Mouse (Mus musculus): ENCODE measurements at regions not wholly inside any gene's neighbourhood (a gene's known extent, or its start where the extent isn't known, plus 50 kb on each side); places are given as distances from the start of the nearest gene placed in this dataset.

DNA sequence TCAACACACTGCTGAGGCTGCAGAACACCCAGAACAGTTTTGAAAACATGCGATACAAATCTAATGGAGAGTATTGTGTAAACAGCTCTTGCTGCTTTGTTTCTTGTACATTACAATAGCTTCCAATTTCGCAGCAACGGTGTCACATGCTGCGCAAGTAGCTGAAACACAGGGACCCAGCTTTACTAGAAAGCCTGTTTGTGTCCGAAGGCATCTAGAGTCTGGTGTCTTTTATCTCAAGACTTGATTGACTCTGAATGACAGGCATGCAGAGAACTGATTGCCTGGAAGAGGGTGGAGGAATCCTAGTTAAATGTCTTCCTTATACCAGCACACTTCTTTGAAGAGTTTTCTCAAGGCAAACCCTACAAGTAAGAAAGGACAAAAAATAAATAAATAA is 66.1 kb upstream of the Fgf10 start:
- DNase-seq: no peak

DNA sequence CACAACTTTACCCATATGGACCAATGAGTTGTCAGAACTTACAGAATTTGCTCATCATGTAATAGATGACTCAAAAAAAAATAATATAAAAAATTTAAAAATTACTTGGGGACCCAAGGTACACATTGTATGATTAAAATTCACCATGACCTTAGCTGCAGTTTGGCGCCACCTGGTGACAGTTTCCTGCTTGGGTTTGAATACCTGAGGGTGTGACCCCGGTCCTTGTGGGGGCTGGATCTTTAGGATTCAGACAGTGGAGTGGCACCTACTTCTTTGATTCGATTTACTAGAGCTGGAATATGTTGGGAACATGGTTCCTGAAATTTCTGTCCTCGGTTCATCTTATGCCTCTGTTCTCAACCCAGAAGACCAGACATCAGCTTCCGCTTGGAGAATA is 72.7 kb upstream of the Fgf10 start:
- DNase-seq: peak; percentile 24

DNA sequence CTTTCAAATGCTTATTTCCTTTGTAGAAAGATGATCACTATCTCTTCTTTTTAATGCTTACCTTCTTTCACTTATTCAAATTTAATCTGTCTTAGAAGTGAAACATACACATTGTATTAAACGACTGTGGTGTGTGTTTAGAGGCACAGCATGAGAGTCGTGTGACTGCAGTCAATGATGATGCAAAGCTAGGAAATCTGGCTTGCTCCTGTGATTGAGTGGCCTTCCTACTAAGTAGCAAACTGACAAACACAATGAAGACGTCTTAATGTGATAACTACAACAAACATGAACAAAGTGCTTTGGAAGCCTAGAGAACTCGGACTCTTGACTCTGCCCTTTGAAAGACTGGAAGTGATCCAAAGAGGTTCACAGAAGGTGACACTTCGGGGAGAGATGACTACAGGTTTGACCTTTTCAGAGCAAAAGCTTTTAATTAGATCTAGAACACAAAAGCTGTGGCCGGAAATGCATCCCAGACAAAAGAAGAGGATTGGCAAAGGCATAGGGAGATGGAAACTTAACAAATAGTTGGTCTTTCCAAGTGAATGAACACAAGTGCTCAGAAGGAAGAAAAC is 73.3 kb upstream of the Fgf10 start:
- DNase-seq: no peak

DNA sequence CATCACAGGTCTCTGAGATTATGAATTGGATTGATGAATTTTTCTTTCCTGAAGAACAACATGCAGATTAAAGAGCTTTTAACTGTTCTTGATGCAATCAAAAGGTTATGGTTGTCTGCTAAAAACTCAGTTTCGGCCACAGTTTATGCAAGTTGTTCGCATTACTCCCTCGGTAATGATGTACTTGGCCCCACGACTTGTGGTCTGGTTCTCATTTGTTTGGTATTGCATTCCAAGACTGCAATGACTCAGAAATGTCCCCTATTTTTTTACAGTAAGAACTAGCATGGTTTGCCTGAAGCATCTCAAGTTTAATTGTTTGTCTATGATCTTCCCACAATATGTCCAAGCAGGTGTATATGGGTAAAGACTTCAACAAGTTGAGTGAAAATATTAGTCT is 77.5 kb upstream of the Fgf10 start:
- peak; percentile 7 for DNase-seq

DNA sequence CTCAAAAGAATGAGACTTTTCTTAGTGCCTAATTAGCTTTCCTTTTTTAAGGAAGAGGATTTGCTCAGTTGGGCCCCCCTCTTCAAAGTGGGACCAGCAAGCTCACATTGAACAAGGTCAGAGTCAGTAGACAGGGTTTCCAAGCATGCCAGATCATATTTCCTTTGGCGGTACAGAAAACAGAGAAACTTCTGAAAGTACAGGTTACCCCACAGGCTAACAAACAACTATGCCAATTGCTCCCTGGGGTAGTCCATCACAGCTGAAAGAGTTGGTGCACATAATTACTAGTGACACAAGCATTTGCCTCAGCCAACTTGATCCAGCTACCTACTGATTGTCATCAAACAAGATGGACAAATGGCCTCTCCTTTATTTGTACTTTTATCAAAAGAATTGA is 97.0 kb upstream of the Fgf10 start:
- DNase-seq: peak; percentile 12

DNA sequence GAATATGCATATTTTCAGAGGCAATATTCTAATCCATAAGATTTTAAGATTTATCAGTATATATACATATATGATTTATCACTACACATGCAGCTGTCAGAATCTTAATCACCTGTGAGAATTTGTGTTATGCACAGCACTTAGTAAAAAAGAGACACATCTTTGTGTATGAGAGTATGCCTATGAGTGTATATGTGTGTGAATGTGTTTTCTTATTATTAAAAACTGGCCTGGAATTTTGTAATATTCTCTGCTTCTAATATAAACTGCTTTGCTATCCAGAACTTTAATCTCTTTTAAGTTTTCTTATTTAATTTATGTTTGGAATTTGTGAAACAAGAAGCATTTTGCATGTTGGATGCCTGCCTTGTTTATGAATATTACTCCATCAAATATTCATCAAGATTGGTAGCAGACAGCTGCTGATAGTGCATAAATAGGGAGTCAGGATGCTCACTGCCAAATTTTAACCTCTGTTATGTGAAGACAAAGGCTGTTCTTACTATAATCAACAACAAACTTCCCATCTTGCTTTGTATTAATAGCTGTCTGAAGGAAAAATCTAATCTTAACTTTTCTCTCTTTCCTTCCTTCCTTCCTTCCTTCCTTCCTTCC is 104.3 kb upstream of the Fgf10 start:
- no peak for DNase-seq

DNA sequence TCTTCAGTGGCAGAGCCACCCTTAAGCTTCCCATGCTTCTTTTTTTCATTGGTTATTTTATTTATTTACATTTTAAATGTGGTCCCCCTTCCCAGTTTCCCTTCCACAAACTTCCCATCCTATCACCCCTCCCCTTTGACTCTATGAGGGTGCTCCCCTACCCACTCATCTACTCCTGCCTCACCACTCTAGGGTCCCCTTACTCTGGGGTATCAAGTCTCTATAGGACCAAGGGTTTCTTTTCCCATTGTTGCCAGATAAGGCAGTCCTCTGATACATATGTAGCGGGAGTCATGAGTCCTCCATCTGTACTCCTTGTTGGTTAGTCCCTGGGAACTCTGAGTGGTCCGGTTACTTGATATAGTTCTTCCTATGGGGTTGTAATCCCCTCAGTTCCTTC is 110.6 kb upstream of the Fgf10 start:
- DNase-seq: no peak

DNA sequence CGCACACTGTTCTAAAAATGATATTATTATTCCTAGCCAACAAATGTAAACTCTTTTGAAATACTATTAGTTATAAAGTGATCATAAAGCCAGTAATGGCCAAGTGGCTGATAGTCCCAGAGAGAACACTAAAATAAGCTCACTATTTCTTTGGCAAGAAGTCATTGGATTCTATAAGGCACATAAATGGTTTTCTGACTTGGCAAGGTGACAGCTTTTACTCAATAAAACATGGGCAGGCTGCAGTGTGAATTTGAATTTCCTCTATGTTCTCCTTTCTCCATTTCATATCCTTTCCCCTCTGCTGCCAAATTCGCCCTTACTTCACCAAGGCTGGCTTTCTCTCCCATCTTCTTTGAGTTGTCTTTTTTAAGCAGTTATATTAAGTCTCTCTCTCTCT is 117.6 kb upstream of the Fgf10 start:
- DNase-seq: no peak

DNA sequence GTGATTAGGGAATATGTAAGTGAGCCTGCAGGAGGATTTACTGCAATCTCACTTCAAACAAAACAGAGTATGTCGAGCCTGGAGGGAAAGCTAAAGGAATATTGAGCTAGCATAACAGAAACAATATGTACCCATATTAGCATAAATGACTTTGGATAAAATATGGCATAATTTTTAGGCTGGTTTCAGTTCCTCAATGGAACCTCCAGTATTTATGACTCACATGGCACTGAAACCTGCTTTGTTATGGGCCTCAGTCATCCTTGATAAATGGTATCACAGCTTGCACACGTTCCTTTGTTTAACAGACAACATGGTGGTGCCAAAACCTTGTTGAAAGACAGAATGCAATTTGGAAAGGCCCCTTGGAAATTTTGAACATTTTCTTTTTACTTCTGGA is 130.8 kb upstream of the Fgf10 start:
- DNase-seq: no peak

DNA sequence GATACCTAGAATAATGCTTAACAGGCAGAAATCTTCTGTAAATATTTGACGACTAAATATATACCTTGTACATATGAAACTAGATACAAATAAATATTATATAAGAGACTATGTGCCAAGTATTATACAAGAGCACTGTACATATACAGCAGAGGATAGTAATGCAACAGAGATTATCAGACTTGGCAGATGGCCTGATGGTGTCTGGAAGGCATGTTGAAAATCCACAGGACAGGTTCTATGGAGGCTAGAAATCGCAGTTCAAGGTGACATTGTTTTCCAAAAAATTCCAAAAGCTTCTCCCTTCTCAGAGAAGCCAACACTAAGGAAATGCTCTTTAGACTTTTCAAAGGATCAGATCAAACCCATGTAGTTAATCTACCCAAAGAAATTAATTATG is 126.9 kb upstream of the Mrps30 start:
- DNase-seq: no peak

DNA sequence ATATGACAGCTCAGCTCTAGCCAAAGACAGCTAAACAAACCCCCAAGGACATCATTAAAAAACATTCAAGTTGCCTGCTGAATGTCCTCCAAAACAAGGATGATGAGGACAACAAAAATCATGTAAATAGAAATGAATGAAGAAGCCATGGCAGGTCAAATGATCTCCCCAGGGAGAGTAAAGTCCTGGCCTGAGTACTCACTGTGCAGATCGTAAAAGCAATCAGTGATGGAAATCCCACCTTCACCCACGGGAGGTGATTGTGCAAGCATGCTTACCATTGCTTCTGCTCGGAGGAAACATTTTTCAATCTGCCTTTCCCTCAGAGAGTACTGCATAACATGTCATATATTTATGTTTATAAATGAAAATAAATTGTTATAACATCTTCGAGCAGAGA is 119.1 kb upstream of the Mrps30 start:
- DNase-seq: no peak

DNA sequence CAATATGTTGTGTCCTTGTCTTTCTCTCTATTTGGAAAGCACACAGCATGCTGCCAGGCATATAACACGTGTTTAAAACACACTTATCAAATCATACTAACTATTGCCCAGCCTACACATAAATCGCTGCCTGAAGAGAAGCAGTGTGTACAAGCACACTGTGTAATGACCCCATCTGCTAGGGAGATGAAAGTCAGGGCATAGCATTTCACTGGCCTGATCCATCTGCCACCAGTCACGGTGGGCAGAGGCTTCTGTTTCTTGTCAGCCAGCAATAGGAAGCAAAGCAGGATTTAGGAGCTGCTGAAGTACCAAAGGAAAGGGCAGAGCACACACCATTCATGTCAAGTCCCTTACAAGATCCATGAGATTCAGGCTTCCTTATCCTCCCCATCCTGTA is 103.6 kb upstream of the Mrps30 start:
- peak; percentile 57 for DNase-seq

DNA sequence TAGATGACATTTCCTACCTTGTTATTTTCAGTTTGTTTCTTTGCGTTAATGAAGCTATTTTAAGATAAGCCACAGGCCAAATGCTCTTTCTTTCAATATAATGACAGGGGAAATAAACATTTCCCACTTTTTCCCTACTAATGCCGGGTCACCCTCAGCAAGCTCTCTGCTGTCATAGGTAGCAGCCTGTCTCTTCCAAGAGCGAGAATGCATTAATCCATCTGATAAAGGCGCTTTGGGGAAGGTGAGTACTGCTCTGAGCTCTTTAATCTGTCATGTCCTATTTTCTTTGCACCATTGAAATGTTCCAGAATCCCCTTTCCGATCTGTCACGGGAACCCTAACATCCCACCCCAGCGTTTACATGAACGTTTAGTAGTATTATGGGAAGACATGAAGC is 96.0 kb upstream of the Mrps30 start:
- no peak for DNase-seq

DNA sequence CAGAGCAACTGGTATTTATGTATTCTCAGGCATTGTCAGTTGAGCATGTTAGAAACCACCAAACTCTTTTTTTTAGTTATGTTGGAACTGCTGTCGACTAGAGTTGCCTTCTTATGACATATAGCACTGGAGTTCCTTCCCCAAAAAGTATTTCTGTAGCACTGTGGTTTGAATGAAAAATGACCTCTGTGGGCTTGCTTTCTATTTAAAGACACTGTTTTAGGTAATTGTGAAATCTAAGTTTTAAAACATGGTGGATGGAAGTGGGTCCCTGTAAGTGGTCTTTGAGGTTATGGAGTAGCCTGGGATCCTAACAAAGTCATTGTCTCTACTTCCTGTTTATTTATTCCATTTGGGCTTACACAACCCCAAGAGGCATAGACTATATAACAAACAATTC is 93.2 kb upstream of the Mrps30 start:
- no peak for DNase-seq

DNA sequence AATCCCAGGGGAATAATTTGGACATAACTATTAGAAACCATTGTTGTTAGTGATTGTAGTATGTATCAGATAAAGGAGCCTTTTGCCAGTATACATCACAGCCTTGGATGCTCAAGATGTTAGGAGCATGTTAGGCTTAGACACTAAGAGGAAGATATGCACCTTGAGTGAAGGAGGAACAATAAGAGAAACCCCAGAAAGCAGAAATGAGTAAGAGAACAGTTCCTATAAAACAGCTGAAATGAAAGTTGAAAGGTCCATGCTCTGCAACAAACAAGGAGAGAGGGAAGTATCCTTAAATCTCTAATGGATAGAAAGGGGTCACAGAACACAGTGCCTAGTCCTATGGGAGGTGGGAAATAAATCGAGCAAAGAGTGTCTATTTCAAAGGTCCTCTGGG is 91.4 kb upstream of the Mrps30 start:
- DNase-seq: no peak

DNA sequence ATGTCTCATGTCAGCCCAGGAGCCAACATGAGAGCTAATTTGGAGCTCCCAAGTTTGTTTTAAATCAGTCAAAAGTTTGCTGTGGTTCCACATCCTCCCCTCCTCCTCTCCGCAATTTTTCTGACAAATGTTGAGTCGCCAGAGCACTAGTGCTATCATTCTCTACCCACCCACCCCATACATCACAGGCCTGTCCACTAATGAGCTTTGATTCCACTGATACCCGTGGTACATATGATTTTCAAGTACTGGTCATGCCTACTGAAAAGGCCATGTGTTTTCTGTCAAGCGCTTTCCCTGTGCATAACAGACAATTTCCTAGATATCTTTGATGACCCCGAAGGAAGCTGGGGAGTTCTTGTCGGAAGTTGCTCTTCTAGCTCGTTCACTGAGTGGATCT is 85.5 kb upstream of the Mrps30 start:
- DNase-seq: peak; percentile 17

DNA sequence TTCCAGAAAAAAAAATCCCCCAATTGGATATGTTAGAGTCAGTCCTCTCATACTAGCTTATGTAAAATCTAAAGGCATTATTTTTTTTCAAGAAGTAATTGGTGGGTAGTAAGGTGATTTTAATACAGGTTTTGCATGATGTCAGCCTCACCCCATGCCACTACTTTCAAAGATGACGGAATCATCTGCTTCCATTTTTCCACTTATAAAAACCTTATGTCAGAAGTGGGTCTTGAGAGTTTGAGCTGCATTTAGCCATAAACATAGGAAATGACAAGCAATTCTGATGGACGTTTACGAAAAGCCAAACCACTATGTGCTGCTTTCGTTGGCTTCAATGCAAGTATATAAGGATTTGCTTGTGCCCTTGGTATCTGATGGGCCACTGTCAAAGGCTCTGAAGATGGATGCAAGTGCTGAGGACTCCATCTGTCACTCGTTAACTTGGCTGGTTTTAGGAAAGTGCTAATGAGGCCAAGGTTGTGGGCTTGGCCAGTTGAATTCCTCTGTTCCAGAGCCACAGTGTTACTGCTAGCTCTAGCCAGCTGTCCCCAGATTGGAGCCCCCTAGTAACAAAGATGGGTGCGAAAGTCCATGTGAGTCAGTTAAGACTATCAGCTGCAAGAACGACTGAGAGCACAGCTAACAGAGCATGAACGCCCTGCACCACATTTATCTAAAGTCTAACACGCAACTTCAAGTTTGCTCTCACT is 72.8 kb upstream of the Mrps30 start:
- no peak for DNase-seq

DNA sequence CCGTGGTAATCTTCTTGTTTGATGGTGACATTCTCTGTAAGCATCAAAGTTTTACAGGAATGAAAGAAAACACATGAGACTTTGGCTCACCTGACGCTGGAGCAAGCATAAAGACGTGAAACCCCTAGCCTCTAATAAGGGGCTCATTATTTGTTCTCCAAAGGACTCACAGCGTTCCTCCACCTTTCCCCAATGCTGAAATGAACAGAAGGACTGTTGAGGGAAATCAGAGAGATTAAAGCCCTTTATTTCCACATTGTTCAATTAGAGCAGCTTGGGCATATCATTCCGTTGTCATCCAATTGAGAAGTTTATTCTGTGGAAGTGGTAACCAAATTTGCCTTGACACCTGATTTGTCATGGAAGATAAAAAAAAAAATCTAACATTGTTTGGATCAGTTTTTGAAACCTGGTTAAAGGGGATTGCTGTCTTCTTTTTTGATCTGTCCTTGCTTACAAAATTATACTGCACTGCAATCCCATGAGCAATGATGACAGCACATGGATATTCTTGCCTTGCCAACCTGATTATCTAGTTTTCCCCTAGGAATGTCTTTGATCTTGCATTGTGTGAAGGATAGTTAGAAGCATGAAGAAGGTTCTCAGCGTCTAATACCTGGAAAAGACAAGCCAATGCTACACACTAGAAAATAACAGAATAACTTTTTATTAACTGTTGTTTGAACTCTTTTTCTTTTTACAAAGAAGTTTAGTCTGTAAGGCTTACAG is 62.1 kb upstream of the Mrps30 start:
- no peak for DNase-seq

DNA sequence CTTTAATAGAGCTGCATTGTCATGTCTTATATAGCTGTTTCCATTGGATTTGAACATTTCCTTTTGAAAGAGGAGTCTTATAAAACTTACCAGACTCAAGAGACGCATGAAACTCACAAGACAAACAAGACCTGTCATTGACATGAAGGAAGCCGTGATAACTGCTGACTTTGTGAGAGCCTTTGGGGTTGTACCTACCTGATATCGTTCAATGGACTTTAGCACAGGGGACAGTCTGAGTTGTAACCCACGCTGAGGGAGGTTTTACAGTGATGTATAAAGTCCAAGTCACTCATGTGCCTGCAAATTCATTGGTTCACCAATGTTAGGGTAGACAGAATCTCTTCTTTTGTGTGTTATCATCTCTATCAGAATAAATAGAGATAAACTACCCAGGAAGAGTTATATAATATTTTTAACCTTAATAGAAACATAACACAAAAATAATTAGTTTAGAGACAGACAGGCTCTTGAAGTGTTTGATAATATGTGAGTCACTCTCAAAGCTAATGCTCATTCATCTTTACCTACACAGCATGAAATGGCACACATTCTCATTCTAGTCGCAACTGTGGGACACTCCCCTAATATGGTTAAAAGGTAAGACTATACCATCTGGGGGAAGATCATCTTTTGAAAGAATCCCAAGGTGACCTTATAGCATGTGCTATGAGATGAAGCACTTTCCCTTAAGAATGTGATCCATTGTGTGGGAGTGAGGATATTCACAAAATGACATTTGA is 54.4 kb upstream of the Mrps30 start:
- DNase-seq: no peak

Measured in embryo, embryonic 11 days (tissue).